Mouse (Mus musculus) embryonic fibroblast, embryonic 13.5 days (primary cell): ENCODE results near the gene Ppp1r21. TPM values are rescaled to one million over a fixed set of nuclear protein-coding genes. Genes with fewer than 3 reads are reported as not detected.

ENCODE experiments used
- H3K27ac ChIP-seq: 2 replicates; pipeline ENCODE4 v1.5.1; 2012; ENCODE audit warnings: low read length, control low read depth, inconsistent platforms; ENCODE audit not compliant: insufficient read depth
- H3K4me1 ChIP-seq: 2 replicates; pipeline ENCODE4 v1.6.1; 2011; ENCODE audit warnings: low read length; ENCODE audit not compliant: control insufficient read depth, insufficient read depth
- H3K4me3 ChIP-seq: 2 replicates; pipeline ENCODE4 v1.5.1; 2011; ENCODE audit warnings: mild to moderate bottlenecking, control low read depth, low read length; ENCODE audit not compliant: insufficient read depth
- CTCF ChIP-seq: IDR thresholded peaks from 2 replicates; pipeline ENCODE4 v1.5.1; 2011; ENCODE audit warnings: mild to moderate bottlenecking, control low read depth, low read length, moderate library complexity, borderline replicate concordance; ENCODE audit not compliant: insufficient read depth
- POLR2A ChIP-seq: IDR thresholded peaks from 2 replicates; pipeline ENCODE4 v1.6.1; 2011; ENCODE audit warnings: low read depth, mild to moderate bottlenecking, control low read depth, low read length, moderate library complexity
- polyA plus RNA-seq: library from polyadenylated mRNA; stranded (reverse); fragments of >200 nt; gene quantifications from 2 replicates; pipeline ENCODE4 v1.2.4, GENCODE M21; 2011; ENCODE audit warnings: low read depth; ENCODE audit not compliant: missing spikeins, insufficient read length

Ppp1r21 gene
- polyA plus RNA-seq, 1 experiment, result 23.4 TPM

DNA sequence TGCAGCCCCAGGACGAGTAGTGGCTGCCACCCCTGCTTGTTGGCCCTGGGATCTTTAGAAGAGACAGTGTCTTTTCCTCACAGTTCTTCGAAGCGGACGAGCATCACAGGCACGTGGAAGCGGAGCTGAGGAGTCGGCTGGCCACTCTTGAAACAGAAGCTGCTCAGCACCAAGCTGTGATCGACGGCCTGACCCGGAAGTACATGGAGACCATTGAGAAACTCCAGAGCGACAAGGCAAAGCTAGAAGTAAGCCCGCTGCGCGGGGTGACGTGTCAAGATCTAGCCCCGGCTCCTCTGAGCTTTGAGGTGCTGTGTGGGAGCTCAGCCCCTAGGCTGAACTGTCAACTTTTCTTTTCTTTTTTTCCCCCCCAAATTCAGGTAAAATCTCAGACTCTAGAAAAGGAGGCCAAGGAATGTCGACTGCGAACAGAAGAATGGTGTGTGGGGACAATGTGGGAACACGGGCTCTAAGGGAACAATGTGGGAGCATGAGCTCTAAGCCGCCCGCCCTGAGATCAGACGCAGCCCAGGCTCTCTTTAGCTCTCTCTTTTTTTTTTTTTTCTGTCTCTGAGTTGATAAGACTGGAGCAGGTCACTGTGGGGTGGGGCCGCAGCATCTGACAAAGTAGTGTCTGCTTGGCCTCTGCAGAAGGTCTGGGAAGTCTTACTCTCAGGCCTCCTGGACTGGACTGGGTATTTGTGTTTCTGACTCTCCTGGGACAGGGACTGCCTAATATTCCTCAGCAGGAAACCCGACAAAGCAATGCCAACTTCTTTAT is 19.7 kb downstream of the Ppp1r21 start:
- Histone ChIP-seq H3K4me3 (no peak overlapping the region), H3K4me1 (0 out of 2 replicates have a peak, but pooled peaks cover 3% of the 10 kb centered on the region), H3K27ac (no peak overlapping the region)
- no peak for TF ChIP-seq CTCF

GRCm38 (mm10) chr17:88550351-88550750 is 20.4 kb downstream of the Ppp1r21 start:
- Histone ChIP-seq H3K4me1 (0 out of 2 replicates have a peak, but pooled peaks cover 3% of the 10 kb centered on the region), H3K27ac (no peak overlapping the region), H3K4me3 (no peak overlapping the region)
- TF ChIP-seq CTCF (no peak), POLR2A (no peak)

GRCm38 (mm10) chr17:88550981-88551940 is 21.3 kb downstream of the Ppp1r21 start:
- Histone ChIP-seq H3K4me3 (no peak overlapping the region), H3K27ac (no peak overlapping the region), H3K4me1 (0 out of 2 replicates have a peak, but pooled peaks cover 3% of the 10 kb centered on the region)
- TF ChIP-seq POLR2A, result no peak
- no peak for TF ChIP-seq CTCF

DNA sequence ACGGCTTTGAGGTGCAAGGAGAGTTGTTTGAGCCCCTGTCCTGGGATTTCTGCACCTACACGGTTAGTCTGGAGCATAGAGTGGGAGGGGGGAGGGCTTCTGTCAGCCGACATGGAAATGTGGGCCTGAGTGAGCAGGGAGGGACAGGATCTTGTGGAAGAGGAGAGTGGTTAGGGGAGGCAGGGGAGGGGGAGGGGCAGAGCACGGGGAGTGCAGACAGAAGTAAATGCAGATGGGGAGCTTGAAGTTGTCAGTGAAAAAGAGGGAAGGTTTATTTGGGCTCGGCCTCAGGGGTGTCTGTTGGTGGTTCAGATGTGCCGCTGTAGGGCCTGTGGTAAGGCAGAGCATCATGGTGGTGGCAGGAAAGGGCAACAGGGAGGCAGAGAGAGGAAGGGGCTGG is 22.6 kb downstream of the Ppp1r21 start:
- TF ChIP-seq POLR2A (no peak), CTCF (no peak)
- Histone ChIP-seq H3K4me1 (0 out of 2 replicates have a peak, but pooled peaks cover 3% of the 10 kb centered on the region), H3K4me3 (no peak overlapping the region), H3K27ac (no peak overlapping the region)

DNA sequence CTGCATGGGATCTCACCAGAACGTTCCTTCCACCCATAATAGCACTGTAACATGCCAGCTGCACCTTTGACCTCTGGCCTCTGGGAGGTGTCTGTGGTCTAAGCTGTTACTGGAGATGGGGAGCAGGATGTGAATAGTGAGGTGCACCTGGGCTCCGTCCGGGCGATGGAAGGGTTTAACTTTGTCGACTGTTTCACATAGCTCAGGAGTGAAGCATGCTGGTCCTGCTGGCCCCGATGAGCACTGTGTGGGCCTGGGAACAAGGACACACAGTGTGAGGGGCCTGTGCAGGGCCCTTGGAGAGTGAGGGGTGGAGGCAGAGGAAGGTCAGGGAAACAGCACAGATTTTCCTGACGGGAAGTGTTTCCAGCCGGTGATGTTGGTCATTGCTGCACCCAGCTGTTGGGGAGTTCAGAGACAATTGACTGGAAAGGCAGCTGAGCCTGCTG is 23.1 kb downstream of the Ppp1r21 start:
- H3K27ac ChIP-seq, result no peak overlapping the region
- H3K4me3 ChIP-seq, result no peak overlapping the region
- H3K4me1 ChIP-seq, result 0 out of 2 replicates have a peak, but pooled peaks cover 3% of the 10 kb centered on the region
- no peak for TF ChIP-seq POLR2A
- TF ChIP-seq CTCF, result no peak

DNA sequence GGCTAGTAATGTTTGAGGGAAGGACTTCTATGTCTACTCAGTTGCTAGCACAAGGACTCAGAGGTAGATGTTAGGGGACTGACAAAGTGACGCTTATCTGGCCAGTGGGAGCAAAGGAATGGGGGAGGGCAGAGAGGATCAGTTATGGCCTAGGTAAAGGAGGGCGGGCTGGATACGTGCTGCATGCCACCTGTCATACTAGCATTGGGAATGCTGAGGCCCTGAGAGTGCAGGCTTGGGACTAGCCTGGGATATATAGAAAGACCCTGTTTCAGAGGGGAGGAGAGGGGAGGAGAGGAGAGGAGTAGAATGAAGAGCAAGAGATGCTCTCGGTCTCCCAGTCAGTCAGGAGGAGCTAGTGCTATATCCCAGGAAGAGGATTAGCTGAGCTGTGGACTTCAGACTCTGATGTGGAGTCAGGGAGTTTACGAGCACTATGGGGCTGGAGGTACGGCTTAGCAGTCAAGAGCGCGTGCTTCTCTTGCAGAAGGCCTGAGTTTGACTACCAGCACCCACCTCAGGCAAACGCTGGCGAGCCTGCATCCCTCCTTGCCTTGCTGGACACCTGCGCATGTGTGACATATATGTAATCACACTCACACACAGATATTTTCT is 23.7 kb downstream of the Ppp1r21 start:
- TF ChIP-seq POLR2A (no peak), CTCF (no peak)
- no peak overlapping the region for H3K27ac ChIP-seq
- H3K4me1 ChIP-seq, result 0 out of 2 replicates have a peak, but pooled peaks cover 3% of the 10 kb centered on the region
- no peak overlapping the region for H3K4me3 ChIP-seq

GRCm38 (mm10) chr17:88556176-88556575 is 26.3 kb downstream of the Ppp1r21 start:
- H3K4me3 ChIP-seq, result no peak overlapping the region
- no peaks in the 10 kb centered on the region for H3K4me1 ChIP-seq
- H3K27ac ChIP-seq, result no peak overlapping the region
- no peak for TF ChIP-seq POLR2A
- no peak for TF ChIP-seq CTCF

DNA sequence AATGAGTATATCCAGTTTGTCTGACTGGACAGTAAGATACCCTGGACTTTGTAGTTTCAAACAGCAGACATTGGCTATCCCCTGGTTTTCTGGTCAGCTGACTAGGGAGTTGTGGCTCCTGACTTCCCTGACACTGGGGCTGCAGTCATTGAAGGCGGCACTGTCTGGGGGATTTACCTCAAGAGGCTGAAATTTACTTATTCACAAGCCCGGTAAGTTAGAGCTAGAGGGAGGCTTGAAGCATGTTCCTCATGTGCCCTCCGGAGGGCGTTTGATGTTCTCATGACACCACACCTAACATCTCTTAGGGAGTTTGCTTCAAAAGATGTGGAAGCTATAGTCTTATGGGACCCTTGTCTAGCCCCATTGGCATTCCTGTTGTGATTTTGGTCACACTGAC is 26.8 kb downstream of the Ppp1r21 start:
- Histone ChIP-seq H3K4me1 (no peaks in the 10 kb centered on the region), H3K27ac (no peak overlapping the region), H3K4me3 (no peak overlapping the region)
- TF ChIP-seq POLR2A (no peak), CTCF (no peak)

- H3K27ac ChIP-seq, result no peak overlapping the region
- H3K4me1 ChIP-seq, result no peaks in the 10 kb centered on the region
- H3K4me3 ChIP-seq, result no peak overlapping the region
- TF ChIP-seq CTCF (no peak), POLR2A (no peak)
Observed at GRCm38 (mm10) chr17:88558168-88558842, 28.4 kb downstream of the Ppp1r21 start.
